Mouse (Mus musculus) lung, embryonic 16.5 days (tissue): ENCODE measurements at regions not wholly inside any gene's neighbourhood (a gene's known extent, or its start where the extent isn't known, plus 50 kb on each side); places are given as distances from the start of the nearest gene placed in this dataset.
A peak's percentile ranks its signal among the peaks of the same experiment; 100 is the strongest.

ENCODE experiments used
- ATAC-seq: fragments of 200-750 bp; cut with Nextera tagmentation; 2 replicates; pipeline ENCODE4 v1.8.0; 2017; ENCODE audit warnings: low read depth, mild to moderate bottlenecking, moderate library complexity
- H3K27ac ChIP-seq: fragments of 300-500 bp; sonication (generic); 2 replicates; pipeline ENCODE4 v1.5.1; 2014; ENCODE audit warnings: mild to moderate bottlenecking, control low read depth, low read length
- H3K27me3 ChIP-seq: fragments of 300-500 bp; sonication (generic); 2 replicates; pipeline ENCODE4 v1.6.1; 2014; ENCODE audit warnings: low read depth, low read length, mixed read lengths; ENCODE audit not compliant: control insufficient read depth, insufficient read depth
- H3K36me3 ChIP-seq: fragments of 300-500 bp; sonication (generic); 2 replicates; pipeline ENCODE4 v1.6.1; 2014; ENCODE audit warnings: low read length; ENCODE audit not compliant: control insufficient read depth, insufficient read depth
- H3K4me1 ChIP-seq: fragments of 300-500 bp; sonication (generic); replicated peaks from 2 replicates; pipeline ENCODE4 v1.6.1; 2014; ENCODE audit warnings: low read length, mixed read lengths; ENCODE audit not compliant: control insufficient read depth, insufficient read depth
- H3K4me2 ChIP-seq: fragments of 300-500 bp; sonication (generic); 2 replicates; pipeline ENCODE4 v1.6.1; 2014; ENCODE audit warnings: low read depth, low read length, control low read depth
- H3K4me3 ChIP-seq: fragments of 300-500 bp; sonication (generic); 2 replicates; pipeline ENCODE4 v1.5.1; 2014; ENCODE audit warnings: mild to moderate bottlenecking, low read length, control low read depth
- H3K9ac ChIP-seq: fragments of 300-500 bp; sonication (generic); 2 replicates; pipeline ENCODE4 v1.6.1; 2014; ENCODE audit warnings: low read length, control low read depth
- H3K9me3 ChIP-seq: fragments of 300-500 bp; sonication (generic); 2 replicates; pipeline ENCODE4 v1.6.1; 2016; ENCODE audit warnings: low read length; ENCODE audit not compliant: control insufficient read depth
- WGBS: fragments of 180-500 bp; shearing (Covaris S2); extraction: QIAGEN DNeasy Blood & Tissue Kit; methylation state at CpG from one replicate; pipeline ENCODE4 v1.1.7; 2014; 5-methylcytosine and 5-hydroxymethylcytosine counted together

- ATAC-seq: no peak
- 84% methylated on average over 10 of the region's 10 CpGs for WGBS
Measured at GRCm38 (mm10) chr10:95731001-95731400, 57.8 kb upstream of the Anapc15-ps start.

GRCm38 (mm10) chr10:95729890-95730289, 56.6 kb upstream of the Anapc15-ps start:
- H3K4me3 ChIP-seq: no peak overlapping the region
- H3K4me2 ChIP-seq: no peak overlapping the region
- 0 out of 2 replicates have a peak overlapping the region, but pooled peaks have one; percentile 11 for H3K27ac ChIP-seq
- no peaks in the 10 kb centered on the region for H3K27me3 ChIP-seq
- ATAC-seq: peak; percentile 95
- no peak overlapping the region for H3K9ac ChIP-seq
- no peaks in the 10 kb centered on the region for H3K36me3 ChIP-seq
- no peaks in the 10 kb centered on the region; the same call in 1 of the 2 replicates for H3K4me1 ChIP-seq
- WGBS: 29% methylated on average over 9 of the region's 9 CpGs
- H3K9me3 ChIP-seq: no peaks in the 10 kb centered on the region

More at GRCm38 (mm10) chr10:95731001-95731400, 57.8 kb upstream of the Anapc15-ps start:
- Histone ChIP-seq H3K27me3 (no peaks in the 10 kb centered on the region), H3K4me3 (no peak overlapping the region), H3K4me2 (no peak overlapping the region), H3K4me1 (no peaks in the 10 kb centered on the region; the same call in 1 of the 2 replicates), H3K9me3 (no peaks in the 10 kb centered on the region), H3K27ac (no peak overlapping the region), H3K36me3 (no peaks in the 10 kb centered on the region), H3K9ac (no peak overlapping the region)

- no peak for ATAC-seq
- WGBS: 41% methylated on average over 5 of the region's 5 CpGs
Measured at GRCm38 (mm10) chr10:95725910-95726309, 52.7 kb upstream of the Anapc15-ps start.

GRCm38 (mm10) chr10:95725349-95725748, 52.1 kb upstream of the Anapc15-ps start:
- H3K4me3 ChIP-seq: no peak overlapping the region
- H3K4me1 ChIP-seq: no peaks in the 10 kb centered on the region; the same call in 1 of the 2 replicates
- H3K36me3 ChIP-seq: no peaks in the 10 kb centered on the region
- no peaks in the 10 kb centered on the region for H3K27me3 ChIP-seq
- ATAC-seq: no peak
- H3K27ac ChIP-seq: no peak overlapping the region
- 71% methylated on average over 5 of the region's 5 CpGs for WGBS
- H3K9me3 ChIP-seq: no peaks in the 10 kb centered on the region
- H3K4me2 ChIP-seq: no peak overlapping the region
- H3K9ac ChIP-seq: no peak overlapping the region

More at GRCm38 (mm10) chr10:95725910-95726309, 52.7 kb upstream of the Anapc15-ps start:
- H3K36me3 ChIP-seq: no peaks in the 10 kb centered on the region
- H3K9me3 ChIP-seq: no peaks in the 10 kb centered on the region
- no peak overlapping the region for H3K27ac ChIP-seq
- H3K27me3 ChIP-seq: no peaks in the 10 kb centered on the region
- no peak overlapping the region for H3K4me3 ChIP-seq
- H3K4me1 ChIP-seq: no peaks in the 10 kb centered on the region; the same call in 1 of the 2 replicates
- H3K9ac ChIP-seq: no peak overlapping the region
- no peak overlapping the region for H3K4me2 ChIP-seq
